Mouse (Mus musculus) kidney, postnatal 25 days (tissue): ENCODE results near the gene Ms4a4a.
"Not testable (repeated sequence)": the region's sequence is repeated elsewhere in the genome, so short reads cannot be mapped to it uniquely, and the experiment has no call there.

ENCODE experiments used
- DNase-seq, 2 experiments: peaks; one replicate each; pipeline ENCODE4 v3.0.0; 2021; ENCODE audit warnings: mixed read lengths in 2 of 2

Ms4a4a gene

DNA sequence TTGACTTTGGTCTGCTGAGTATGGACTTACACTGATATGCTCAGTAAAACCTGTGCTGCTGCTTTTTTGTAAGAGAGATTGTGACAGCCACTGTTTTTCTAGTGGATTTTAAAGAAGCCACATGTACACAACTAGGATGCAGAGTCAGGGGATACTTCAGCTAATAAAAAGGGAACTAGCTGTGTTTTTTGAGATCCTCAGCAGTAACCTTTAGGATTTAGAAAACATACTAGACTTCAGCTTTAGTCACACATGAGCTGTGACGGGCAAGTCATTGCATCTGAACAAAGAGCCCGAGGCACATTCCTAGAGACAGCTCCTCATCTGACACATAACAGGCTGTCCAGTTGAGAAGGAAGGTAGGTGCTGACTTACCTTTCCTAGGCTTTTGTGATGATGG, at the start of gene Ms4a4a:
Gene Ms4a4a, plus strand, starts transcription at position 251 of the 400 bp plus-strand sequence.
- no peak for DNase-seq

GRCm38 (mm10) chr19:11335932-11336331, 39.4 kb upstream of the Ms4a4a start, which contains the start of gene Ms4a7:
Gene Ms4a7, minus strand, starts transcription at chr19:11336146.
- no peak for DNase-seq

GRCm38 (mm10) chr19:11343147-11343546, 32.2 kb upstream of the Ms4a4a start:
- no peak for DNase-seq

GRCm38 (mm10) chr19:11343992-11344391, 31.3 kb upstream of the Ms4a4a start:
- no peak for DNase-seq

DNA sequence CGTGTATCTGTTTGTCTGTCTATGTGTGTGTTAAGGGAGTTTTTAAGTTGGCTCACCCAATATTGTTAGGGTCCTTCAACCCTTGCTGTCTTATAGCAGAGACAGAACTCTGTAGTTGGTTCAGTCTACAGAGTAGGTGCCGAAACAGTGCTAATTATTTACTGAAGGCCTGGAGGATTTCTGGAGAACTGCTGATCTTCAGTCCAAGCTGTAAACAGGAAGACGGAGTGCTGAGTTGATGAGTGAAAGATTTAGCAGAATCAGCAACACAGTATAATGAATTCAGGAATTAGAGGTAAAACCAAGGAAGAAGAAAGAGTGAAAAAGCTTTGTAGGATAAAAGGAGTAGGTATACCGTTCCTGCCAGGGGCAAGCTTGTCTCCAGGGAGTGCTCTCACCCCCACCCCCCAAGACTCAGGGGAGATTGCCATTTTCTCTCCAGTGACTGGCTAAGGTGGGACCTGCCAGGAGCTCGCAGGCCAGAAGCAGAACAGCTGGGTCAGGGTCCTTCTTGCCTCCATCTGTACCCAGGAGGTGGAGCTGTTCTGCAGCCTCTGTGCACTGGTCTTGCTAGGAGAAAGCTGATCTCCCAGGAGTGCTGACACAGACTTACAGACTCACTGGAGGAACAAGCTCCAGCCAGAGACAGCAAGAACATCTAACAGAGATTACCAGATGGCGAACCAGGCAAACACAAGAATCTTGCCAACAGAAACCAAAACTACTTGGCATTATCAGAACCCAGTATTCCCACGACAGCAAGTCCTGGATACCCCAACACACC, 25.4 kb upstream of the Ms4a4a start:
- peak; percentile 31 to 60 for DNase-seq

DNA sequence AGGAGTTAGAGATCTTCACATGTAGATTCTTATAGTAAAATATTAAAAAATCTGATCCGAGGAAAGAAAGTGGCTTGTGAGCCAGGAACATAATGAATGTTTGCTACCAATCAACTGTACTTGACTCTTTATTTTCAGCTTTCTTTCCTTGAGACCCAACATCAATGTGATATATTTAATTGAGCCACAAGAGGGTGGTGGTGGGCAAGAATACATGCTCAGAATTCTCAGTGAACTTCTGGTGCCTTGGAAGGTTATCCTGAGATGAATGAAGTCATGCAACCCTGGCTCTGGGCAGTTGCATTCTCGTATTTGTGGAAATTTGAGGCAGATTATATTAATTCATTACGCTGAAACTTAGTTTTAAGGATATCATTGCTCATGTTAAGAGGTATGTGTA, 23.4 kb upstream of the Ms4a4a start:
- DNase-seq, result no peak

- DNase-seq, result no peak
Observed at GRCm38 (mm10) chr19:11355730-11356129, 19.6 kb upstream of the Ms4a4a start.

DNA sequence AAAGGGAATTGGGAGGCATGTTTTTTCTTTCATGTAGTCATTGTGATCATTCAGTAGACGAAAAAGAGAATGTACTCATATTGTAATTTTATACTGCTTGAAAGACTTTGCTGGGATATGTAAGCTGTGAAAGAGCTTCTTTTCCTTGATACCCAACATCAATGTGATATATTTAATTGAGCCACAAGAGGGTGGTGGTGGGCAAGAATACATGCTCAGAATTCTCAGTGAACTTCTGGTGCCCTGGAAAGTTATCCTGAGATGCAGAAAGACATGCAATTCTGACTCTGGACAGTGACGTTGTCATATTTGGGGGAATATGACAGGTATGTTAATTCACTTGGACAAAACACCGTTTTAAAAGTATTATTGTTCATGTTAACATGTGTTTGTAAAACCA, 15.2 kb upstream of the Ms4a4a start:
- DNase-seq, result no peak

- no peak for DNase-seq
Observed at GRCm38 (mm10) chr19:11362002-11362401, 13.3 kb upstream of the Ms4a4a start.

- DNase-seq, result no peak
Observed at GRCm38 (mm10) chr19:11368310-11368709, 7.0 kb upstream of the Ms4a4a start.

- DNase-seq, result no peak
Observed at GRCm38 (mm10) chr19:11371181-11371580, 4.1 kb upstream of the Ms4a4a start.

- DNase-seq, result no peak
Observed at GRCm38 (mm10) chr19:11376399-11376798, 1.1 kb downstream of the Ms4a4a start.

DNA sequence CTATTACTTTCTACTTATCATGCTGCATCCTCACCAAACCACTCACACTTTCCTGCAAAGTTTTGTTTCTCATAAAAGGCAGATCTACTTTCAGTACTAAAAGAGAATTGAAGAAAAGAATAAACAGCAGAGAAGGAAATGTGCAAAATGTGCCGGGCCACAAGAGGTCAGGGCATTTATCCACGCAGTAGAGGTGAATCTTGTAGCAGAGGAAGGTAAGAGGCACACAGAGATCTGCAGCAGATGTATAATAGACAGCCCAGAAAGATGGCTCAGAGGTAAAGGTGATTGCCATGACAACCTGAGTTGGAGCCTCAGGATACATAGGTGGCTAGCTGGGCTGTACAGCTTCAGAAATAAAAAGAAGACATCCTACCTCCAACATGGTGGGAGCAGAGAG, 11.8 kb downstream of the Ms4a4a start:
- DNase-seq, result no peak

DNA sequence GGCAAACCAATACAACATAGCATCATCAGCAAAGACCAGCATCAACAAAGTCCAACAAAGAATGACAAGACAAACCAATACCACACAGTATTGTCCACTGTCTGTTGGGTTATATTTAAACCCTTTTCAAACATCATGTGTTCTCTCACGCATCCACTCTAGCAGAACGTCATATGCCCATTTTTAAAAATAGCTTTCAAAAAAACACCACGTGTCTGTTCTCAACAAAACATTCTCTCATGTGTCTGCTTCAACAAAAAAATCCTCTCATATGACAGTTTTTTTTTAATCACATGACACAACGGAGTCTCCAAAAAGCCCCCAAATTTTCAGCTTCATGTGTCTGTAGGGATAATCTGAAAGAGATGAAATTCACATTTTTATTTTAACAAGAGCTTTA, 12.4 kb downstream of the Ms4a4a start:
- DNase-seq, result no peak

- no peak for DNase-seq
Observed at GRCm38 (mm10) chr19:11388949-11389348, 13.6 kb downstream of the Ms4a4a start.

DNA sequence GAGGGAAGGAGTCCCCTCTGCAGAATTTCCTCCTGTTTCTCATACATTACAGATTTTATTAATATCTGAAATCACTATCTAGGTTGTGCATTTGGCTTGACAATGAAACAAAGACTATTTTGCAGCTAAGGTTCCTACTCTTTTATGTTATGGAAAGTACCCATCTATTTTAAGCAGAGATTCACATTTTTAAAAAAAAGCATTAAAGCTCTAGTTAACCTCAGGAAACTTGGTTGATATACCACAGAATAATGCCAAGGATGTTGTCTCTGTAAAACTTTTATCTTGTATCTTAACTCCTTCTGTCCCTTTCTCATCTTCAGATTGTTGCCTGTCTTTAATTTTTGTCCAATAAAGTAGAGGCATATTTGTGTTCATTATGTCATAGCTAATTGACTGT, 20.4 kb downstream of the Ms4a4a start:
- no peak for DNase-seq

GRCm38 (mm10) chr19:11404527-11404926, 29.2 kb downstream of the Ms4a4a start, which contains the start of gene Ms4a4c:
Gene Ms4a4c, plus strand, starts transcription at chr19:11404770.
- no peak for DNase-seq

DNA sequence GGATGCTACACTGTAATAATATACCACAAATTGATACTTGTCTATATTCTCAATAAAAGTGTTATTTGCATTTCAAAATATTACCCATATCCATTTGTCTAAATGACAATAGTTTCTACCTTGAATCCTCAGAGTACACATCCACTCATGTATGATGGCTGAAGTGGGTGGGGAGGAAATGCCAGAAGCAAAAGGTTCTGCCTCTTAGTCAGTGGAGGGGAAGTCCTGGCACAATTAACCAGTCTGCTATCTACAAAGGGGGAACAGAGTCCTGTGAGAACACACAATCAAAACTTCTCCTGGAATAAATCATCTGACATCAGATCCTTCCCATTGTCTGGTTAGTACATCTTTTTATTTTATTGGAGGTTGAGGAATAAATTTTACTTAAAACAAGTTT, 32.1 kb downstream of the Ms4a4a start:
- DNase-seq, result no peak

GRCm38 (mm10) chr19:11408591-11408990, 33.3 kb downstream of the Ms4a4a start:
- no peak for DNase-seq

- no peak for DNase-seq
Observed at GRCm38 (mm10) chr19:11411640-11412039, 36.3 kb downstream of the Ms4a4a start.

- DNase-seq, result no peak
Observed at GRCm38 (mm10) chr19:11414084-11414483, 38.8 kb downstream of the Ms4a4a start.

GRCm38 (mm10) chr19:11415581-11415980, 40.3 kb downstream of the Ms4a4a start:
- DNase-seq, result no peak

- not testable (repeated sequence) for DNase-seq
Observed at GRCm38 (mm10) chr19:11418865-11419264, 43.5 kb downstream of the Ms4a4a start.

DNA sequence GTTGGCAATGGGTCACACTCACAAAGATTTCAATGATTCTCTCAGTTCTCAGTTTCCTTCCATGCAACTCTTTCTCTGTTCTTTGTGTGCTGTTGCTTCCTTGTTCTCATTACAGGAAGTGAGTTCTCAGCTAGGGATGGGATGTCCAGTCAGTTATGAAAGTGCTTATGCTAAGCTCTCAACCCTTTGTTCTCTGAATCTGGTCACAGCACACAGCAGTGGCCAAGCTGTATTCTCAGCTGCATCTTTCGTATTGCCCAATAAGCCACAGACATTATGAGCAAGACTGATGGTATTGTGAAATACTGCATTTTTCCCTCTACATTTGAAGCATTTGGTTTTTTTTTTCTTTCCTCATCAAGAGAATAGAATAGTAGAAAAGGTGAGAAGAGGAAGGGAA, 55.9 kb downstream of the Ms4a4a start:
- not testable (repeated sequence) for DNase-seq
